Mouse (Mus musculus): ENCODE results near the gene Ergic1. TPM values are rescaled to one million over a fixed set of nuclear protein-coding genes. Genes with fewer than 3 reads are reported as not detected.

Gene Ergic1
- total RNA-seq, 2 experiments from 2014 or later = 71.4 to 87.7 TPM

- intact Hi-C loops (cut with DNase I; ENCODE audit: low total_unique reads) = loop anchor here (2.0 kb wide), 1 partner anchor 176 kb away; no protein-coding TSS in a partner anchor
- DNase-seq = no peak
These were observed 79.0 kb downstream of the Ergic1 start for GRCm38 (mm10) chr17:26640286-26640740.

GRCm38 (mm10) chr17:26643456-26643855 is 82.2 kb downstream of the Ergic1 start:
- intact Hi-C loops (cut with DNase I; ENCODE audit: low total_unique reads) = no loop called here

GRCm38 (mm10) chr17:26643993-26644392 is 82.7 kb downstream of the Ergic1 start:
- intact Hi-C loops (cut with DNase I; ENCODE audit: low total_unique reads) = no loop called here
- no peak for DNase-seq

More at GRCm38 (mm10) chr17:26643456-26643855, 82.2 kb downstream of the Ergic1 start:
- DNase-seq = no peak

GRCm38 (mm10) chr17:26644509-26645410 is 83.5 kb downstream of the Ergic1 start:
- intact Hi-C loops (cut with DNase I; ENCODE audit: low total_unique reads) = no loop called here
- no peak for DNase-seq

- intact Hi-C loops (cut with DNase I; ENCODE audit: low total_unique reads) = no loop called here
- no peak for DNase-seq
These were observed 84.1 kb downstream of the Ergic1 start for GRCm38 (mm10) chr17:26645411-26645854.

- intact Hi-C loops (cut with DNase I; ENCODE audit: low total_unique reads) = no loop called here
- DNase-seq = no peak
These were observed 86.0 kb downstream of the Ergic1 start for GRCm38 (mm10) chr17:26647283-26647682.

- intact Hi-C loops (cut with DNase I; ENCODE audit: low total_unique reads) = no loop called here
These were observed 88.3 kb downstream of the Ergic1 start for GRCm38 (mm10) chr17:26649565-26649964.

GRCm38 (mm10) chr17:26650451-26651363 is 89.4 kb downstream of the Ergic1 start:
- DNase-seq = peak; percentile 57
- intact Hi-C loops (cut with DNase I; ENCODE audit: low total_unique reads) = no loop called here

More at GRCm38 (mm10) chr17:26649565-26649964, 88.3 kb downstream of the Ergic1 start:
- no peak for DNase-seq

GRCm38 (mm10) chr17:26658854-26659572 is 97.7 kb downstream of the Ergic1 start:
- no peak for DNase-seq
- intact Hi-C loops (cut with DNase I; ENCODE audit: low total_unique reads) = loop anchor here (5.0 kb wide), 1 partner anchor 228 kb away; no protein-coding TSS in a partner anchor

- no peak for DNase-seq
- intact Hi-C loops (cut with DNase I; ENCODE audit: low total_unique reads) = loop anchor here (5.0 kb wide), 1 partner anchor 228 kb away; no protein-coding TSS in a partner anchor
These were observed 98.3 kb downstream of the Ergic1 start for GRCm38 (mm10) chr17:26659573-26659915.

GRCm38 (mm10) chr17:26660192-26660912 is 99.1 kb downstream of the Ergic1 start:
- intact Hi-C loops (cut with DNase I; ENCODE audit: low total_unique reads) = no loop called here
- DNase-seq = peak; percentile 79

- intact Hi-C loops (cut with DNase I; ENCODE audit: low total_unique reads) = no loop called here
- no peak for DNase-seq
These were observed 100.9 kb downstream of the Ergic1 start for GRCm38 (mm10) chr17:26662204-26662603.

- intact Hi-C loops (cut with DNase I; ENCODE audit: low total_unique reads) = no loop called here
- DNase-seq = peak; percentile 97
These were observed 101.8 kb downstream of the Ergic1 start, which contains the start of gene Atp6v0e for GRCm38 (mm10) chr17:26662978-26663683. TSS of gene Atp6v0e (plus strand) at chr17:26663231.

- no peak for DNase-seq
- intact Hi-C loops (cut with DNase I; ENCODE audit: low total_unique reads) = no loop called here
These were observed 104.3 kb downstream of the Ergic1 start for GRCm38 (mm10) chr17:26665600-26665999.

- DNase-seq = no peak
- intact Hi-C loops (cut with DNase I; ENCODE audit: low total_unique reads) = no loop called here
These were observed 110.0 kb downstream of the Ergic1 start for GRCm38 (mm10) chr17:26671268-26671667.

GRCm38 (mm10) chr17:26675845-26676244 is 114.6 kb downstream of the Ergic1 start:
- intact Hi-C loops (cut with DNase I; ENCODE audit: low total_unique reads) = no loop called here
- no peak for DNase-seq

GRCm38 (mm10) chr17:26676252-26676615 is 114.9 kb downstream of the Ergic1 start:
- intact Hi-C loops (cut with DNase I; ENCODE audit: low total_unique reads) = no loop called here
- DNase-seq = peak; percentile 88

Data from gastrocnemius, postnatal 14 days (tissue).